Mouse (Mus musculus): ENCODE data around the gene Trim16. TPM values are rescaled to one million over a fixed set of nuclear protein-coding genes. Genes with fewer than 3 reads are reported as not detected.

Gene Trim16
- polyA plus RNA-seq, 1 experiment: not detected

DNA sequence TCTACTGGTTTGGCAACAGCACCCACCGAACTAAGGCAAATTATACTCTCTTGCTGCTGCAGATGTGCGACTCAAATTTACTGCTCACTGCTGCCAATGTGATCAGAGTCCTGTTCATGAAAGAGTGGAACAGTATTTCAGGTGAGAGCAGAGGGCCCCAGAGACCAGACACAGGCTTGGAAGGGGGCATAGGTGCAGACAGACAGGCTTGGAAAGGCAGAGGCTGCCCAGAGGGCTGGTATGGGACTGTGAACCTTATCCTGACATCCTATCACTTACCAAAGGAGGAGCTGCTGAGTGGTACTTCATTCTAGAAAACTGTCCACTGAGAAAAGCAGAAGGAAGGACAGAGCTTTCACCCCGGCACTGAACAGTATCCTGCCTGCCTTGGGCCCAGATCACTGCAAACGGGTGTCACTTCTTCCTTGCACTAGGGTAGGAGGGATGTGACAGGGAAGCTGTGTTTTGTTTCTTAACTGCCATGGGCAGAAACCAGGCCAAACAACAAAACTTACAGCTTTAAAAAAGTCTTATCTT, 27.7 kb downstream of the Trim16 start:
- TF ChIP-seq CTCF (IDR thresholded peaks at IDR 0.05; ENCODE audit: insufficient read depth, low read depth, low read length) (no peak), POLR2A (IDR thresholded peaks at IDR 0.05; ENCODE audit: insufficient read depth, low read depth, low read length) (no peak)
- 63% methylated on average over 4 of the region's 4 CpGs for WGBS
- no peak overlapping the region for H3K4me3 ChIP-seq (ENCODE audit: insufficient read depth, low read depth, low read length)
- H3K27ac ChIP-seq (ENCODE audit: insufficient read depth, low read depth, low read length): no peak overlapping the region
- H3K4me1 ChIP-seq (ENCODE audit: control insufficient read depth, insufficient read depth, low read length): no peaks in the 10 kb centered on the region

DNA sequence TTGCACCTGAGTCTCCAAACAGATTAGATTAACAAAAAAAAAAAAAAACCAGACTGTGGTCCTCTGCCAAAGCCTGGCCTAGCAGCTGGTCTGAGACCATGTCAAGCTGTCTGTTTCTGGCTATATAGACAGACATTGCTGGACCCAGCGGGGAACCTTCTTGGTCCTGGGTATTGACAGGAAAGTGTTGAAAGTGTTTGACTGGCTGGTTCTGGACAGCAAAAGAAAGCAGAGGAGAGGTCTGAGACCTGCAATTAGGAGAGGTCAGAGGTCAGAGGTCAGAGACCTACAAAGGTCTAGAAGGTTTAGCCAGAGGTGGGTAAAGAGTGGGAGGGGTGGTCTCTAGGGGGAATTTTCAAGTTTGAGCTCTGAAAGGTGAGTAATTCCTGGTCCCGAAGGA, 28.3 kb downstream of the Trim16 start:
- TF ChIP-seq POLR2A (IDR thresholded peaks at IDR 0.05; ENCODE audit: insufficient read depth, low read depth, low read length) (no peak), CTCF (IDR thresholded peaks at IDR 0.05; ENCODE audit: insufficient read depth, low read depth, low read length) (no peak)
- Histone ChIP-seq H3K4me3 (ENCODE audit: insufficient read depth, low read depth, low read length) (no peak overlapping the region), H3K4me1 (ENCODE audit: control insufficient read depth, insufficient read depth, low read length) (no peaks in the 10 kb centered on the region), H3K27ac (ENCODE audit: insufficient read depth, low read depth, low read length) (no peak overlapping the region)
- 72% methylated on average over 2 of the region's 2 CpGs for WGBS

DNA sequence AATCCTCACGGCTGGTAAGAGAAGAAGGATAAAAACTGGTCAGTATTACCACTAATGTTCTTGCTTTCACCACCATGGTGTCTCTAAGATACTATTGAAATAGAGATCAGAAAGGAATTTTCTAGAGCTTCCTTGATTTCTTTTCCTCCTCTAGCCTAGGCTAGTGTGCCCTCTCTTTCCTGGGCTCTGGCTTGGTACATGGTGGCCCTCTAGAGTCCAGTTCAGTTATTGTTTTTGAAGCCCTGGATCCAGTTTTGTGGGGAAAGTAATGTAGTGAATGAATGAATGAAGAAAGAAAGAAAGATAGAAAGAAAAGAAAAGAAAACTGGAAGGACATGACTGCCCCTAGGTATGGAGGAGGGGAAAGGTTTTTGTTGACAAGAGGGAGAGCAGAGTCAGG, 31.2 kb downstream of the Trim16 start:
- H3K27ac ChIP-seq (ENCODE audit: insufficient read depth, low read depth, low read length): no peak overlapping the region
- 68% methylated on average over 1 of the region's 1 CpGs for WGBS
- H3K4me1 ChIP-seq (ENCODE audit: control insufficient read depth, insufficient read depth, low read length): no peaks in the 10 kb centered on the region
- TF ChIP-seq POLR2A (IDR thresholded peaks at IDR 0.05; ENCODE audit: insufficient read depth, low read depth, low read length) (no peak), CTCF (IDR thresholded peaks at IDR 0.05; ENCODE audit: insufficient read depth, low read depth, low read length) (no peak)
- H3K4me3 ChIP-seq (ENCODE audit: insufficient read depth, low read depth, low read length): no peak overlapping the region

DNA sequence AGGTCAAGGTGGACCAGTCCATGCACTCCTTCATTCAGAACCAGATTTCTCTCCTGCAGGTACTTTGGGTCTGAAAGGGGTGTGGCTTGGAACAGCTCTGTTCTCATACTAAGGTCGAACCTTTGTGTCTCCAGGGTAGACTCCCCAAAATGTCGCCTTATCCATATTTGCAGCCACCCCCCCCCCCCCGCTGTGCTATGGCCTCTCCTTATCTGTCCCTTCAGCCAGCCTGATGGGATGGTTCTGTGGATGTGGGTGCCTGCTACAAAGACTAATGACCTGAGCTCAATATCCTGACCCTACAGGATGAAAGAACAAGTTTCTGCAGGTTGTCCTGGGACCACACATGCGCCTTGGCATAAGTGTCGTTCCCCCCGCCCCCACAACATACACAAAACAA, 33.3 kb downstream of the Trim16 start:
- Histone ChIP-seq H3K4me1 (ENCODE audit: control insufficient read depth, insufficient read depth, low read length) (no peaks in the 10 kb centered on the region), H3K4me3 (ENCODE audit: insufficient read depth, low read depth, low read length) (no peak overlapping the region), H3K27ac (ENCODE audit: insufficient read depth, low read depth, low read length) (no peak overlapping the region)
- WGBS: 94% methylated on average over 6 of the region's 6 CpGs
- TF ChIP-seq CTCF (IDR thresholded peaks at IDR 0.05; ENCODE audit: insufficient read depth, low read depth, low read length): no peak

GRCm38 (mm10) chr11:62865562-62865961, 45.5 kb downstream of the Trim16 start:
- WGBS: 84% methylated on average over 4 of the region's 4 CpGs

GRCm38 (mm10) chr11:62866685-62867084, 46.7 kb downstream of the Trim16 start:
- Histone ChIP-seq H3K4me1 (ENCODE audit: control insufficient read depth, insufficient read depth, low read length) (no peaks in the 10 kb centered on the region), H3K4me3 (ENCODE audit: insufficient read depth, low read depth, low read length) (no peak overlapping the region), H3K27ac (ENCODE audit: insufficient read depth, low read depth, low read length) (no peak overlapping the region)
- WGBS: 80% methylated on average over 7 of the region's 7 CpGs
- TF ChIP-seq CTCF (IDR thresholded peaks at IDR 0.05; ENCODE audit: insufficient read depth, low read depth, low read length): no peak
- TF ChIP-seq POLR2A (IDR thresholded peaks at IDR 0.05; ENCODE audit: insufficient read depth, low read depth, low read length): no peak

More at GRCm38 (mm10) chr11:62865562-62865961, 45.5 kb downstream of the Trim16 start:
- no peak overlapping the region for H3K27ac ChIP-seq (ENCODE audit: insufficient read depth, low read depth, low read length)
- no peaks in the 10 kb centered on the region for H3K4me1 ChIP-seq (ENCODE audit: control insufficient read depth, insufficient read depth, low read length)
- TF ChIP-seq CTCF (IDR thresholded peaks at IDR 0.05; ENCODE audit: insufficient read depth, low read depth, low read length) (no peak), POLR2A (IDR thresholded peaks at IDR 0.05; ENCODE audit: insufficient read depth, low read depth, low read length) (no peak)
- H3K4me3 ChIP-seq (ENCODE audit: insufficient read depth, low read depth, low read length): no peak overlapping the region

DNA sequence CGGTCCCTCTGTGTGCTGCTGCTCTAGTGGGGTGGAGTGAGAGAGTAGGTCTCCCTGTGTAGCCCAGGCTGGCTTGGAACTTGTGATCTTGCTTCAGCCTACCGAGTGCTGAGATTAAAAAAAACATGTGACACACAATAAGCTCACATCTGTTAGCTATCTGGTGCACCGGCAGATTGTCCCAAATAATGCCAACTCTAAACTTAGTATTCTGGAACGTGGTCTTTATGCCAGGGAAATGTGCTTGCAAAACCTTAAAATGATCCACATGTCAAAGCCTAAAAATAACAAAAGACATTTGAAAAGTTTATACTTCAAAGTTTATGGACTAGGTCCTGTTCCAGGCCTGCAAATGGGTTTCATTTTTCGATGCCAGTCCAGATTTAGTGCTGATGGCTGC, 49.2 kb downstream of the Trim16 start:
- no peak overlapping the region for H3K27ac ChIP-seq (ENCODE audit: insufficient read depth, low read depth, low read length)
- 74% methylated on average over 5 of the region's 5 CpGs for WGBS

DNA sequence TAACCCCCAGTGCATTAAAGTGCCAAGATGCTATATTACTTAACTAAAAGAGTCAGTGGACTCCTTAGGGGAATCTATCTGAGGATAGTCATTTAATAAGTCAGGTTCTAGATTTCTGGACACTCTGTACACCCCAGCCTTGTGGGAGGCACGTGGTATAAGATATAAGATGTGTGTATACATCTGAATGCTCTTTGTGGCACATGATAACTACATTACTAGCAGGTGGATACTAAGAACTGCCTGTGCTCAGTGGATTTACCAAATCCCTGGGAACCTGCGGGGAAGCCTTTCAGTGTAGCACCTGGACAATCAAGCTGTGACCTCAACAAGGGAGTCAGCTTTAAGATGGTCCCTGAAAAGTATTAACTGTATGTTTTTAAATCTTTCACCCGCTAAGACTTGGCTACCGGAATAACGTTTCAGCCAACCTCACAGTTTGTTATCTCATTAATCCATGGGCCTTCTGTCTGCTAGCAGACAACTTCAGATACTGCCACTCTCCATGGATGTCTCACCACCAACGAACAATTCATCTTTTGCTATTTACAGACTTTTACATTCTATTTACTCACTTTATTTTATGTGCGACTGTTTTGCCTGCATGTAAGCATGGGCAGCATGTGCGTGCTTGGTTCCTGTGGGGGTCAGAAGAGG, 49.8 kb downstream of the Trim16 start:
- TF ChIP-seq CTCF (IDR thresholded peaks at IDR 0.05; ENCODE audit: insufficient read depth, low read depth, low read length) (no peak), POLR2A (IDR thresholded peaks at IDR 0.05; ENCODE audit: insufficient read depth, low read depth, low read length) (no peak)
- WGBS: 86% methylated on average over 8 of the region's 8 CpGs
- Histone ChIP-seq H3K4me1 (ENCODE audit: control insufficient read depth, insufficient read depth, low read length) (no peaks in the 10 kb centered on the region), H3K4me3 (ENCODE audit: insufficient read depth, low read depth, low read length) (no peak overlapping the region), H3K27ac (ENCODE audit: insufficient read depth, low read depth, low read length) (no peak overlapping the region)

More for the DNA sequence above, 49.2 kb downstream of the Trim16 start:
- TF ChIP-seq POLR2A (IDR thresholded peaks at IDR 0.05; ENCODE audit: insufficient read depth, low read depth, low read length) (no peak), CTCF (IDR thresholded peaks at IDR 0.05; ENCODE audit: insufficient read depth, low read depth, low read length) (no peak)
- H3K4me1 ChIP-seq (ENCODE audit: control insufficient read depth, insufficient read depth, low read length): no peaks in the 10 kb centered on the region
- H3K4me3 ChIP-seq (ENCODE audit: insufficient read depth, low read depth, low read length): no peak overlapping the region

DNA sequence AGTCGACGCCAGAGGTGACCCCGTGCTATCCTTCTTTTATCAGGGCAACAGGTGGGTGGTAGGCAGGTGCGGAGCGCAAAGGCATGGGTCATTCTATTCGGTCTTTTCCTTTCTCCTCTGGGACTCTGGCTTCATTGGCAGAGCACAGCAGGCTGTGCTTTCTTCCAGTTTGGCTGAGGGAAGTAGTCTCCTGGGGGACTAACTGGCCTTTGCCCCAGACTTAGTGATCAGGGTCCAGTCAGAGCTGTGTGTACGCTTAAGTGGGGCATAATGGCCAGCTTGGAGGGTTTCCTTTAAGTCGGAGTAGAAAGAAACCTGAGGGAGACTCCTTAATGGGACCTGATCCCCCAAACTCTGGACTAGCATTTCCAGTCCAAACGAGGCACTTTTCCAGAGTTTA, 53.4 kb downstream of the Trim16 start:
- H3K27ac ChIP-seq (ENCODE audit: insufficient read depth, low read depth, low read length): no peak overlapping the region
- TF ChIP-seq CTCF (IDR thresholded peaks at IDR 0.05; ENCODE audit: insufficient read depth, low read depth, low read length): no peak
- TF ChIP-seq POLR2A (IDR thresholded peaks at IDR 0.05; ENCODE audit: insufficient read depth, low read depth, low read length): no peak
- no peaks in the 10 kb centered on the region for H3K4me1 ChIP-seq (ENCODE audit: control insufficient read depth, insufficient read depth, low read length)
- no peak overlapping the region for H3K4me3 ChIP-seq (ENCODE audit: insufficient read depth, low read depth, low read length)
- 80% methylated on average over 9 of the region's 9 CpGs for WGBS

Data from olfactory bulb, adult 2 months (tissue).